Mouse (Mus musculus) spleen, adult 2 months (tissue): ENCODE results near the gene Mtr.

Experiments
- CTCF ChIP-seq: fragments of 200-500 bp; IDR thresholded peaks from 2 replicates; pipeline ENCODE4 v1.5.1; 2011; ENCODE audit warnings: mild to moderate bottlenecking, inconsistent platforms; ENCODE audit not compliant: insufficient read depth, insufficient read length, insufficient replicate concordance; ENCODE audit errors: extremely low read depth
- POLR2A ChIP-seq: fragments of 200-500 bp; IDR thresholded peaks from 2 replicates; pipeline ENCODE4 v1.6.1; 2011; ENCODE audit warnings: low read depth, low read length, inconsistent platforms

DNA sequence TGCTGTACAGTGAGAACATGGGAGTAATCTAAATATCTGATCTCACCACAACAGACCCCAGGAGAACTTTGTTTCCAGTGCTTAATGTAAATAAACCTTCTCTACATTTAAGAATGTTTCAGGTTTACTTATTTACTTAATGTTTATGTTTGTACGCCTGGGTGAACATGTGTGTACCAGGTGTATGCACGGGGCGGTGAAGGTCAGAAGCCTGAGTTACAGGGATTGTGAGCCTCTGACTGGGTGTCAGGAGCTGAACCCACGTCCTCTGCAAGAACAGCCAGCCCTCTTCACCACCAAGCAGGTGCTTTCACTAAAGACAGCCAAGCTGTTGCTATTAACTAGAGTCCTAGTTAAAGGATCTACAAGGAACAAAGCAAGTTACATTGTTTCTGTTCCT lies 16.3 kb upstream of the Mtr start:
- TF ChIP-seq POLR2A (no peak), CTCF (no peak)
